Mouse (Mus musculus) midbrain, embryonic 10.5 days (tissue): ENCODE measurements around the gene Fcmr. TPM values are rescaled to one million over a fixed set of nuclear protein-coding genes. Genes with fewer than 3 reads are reported as not detected.

Source experiments
- DNase-seq: peaks from one replicate; pipeline ENCODE4 v3.0.0-alpha.2; 2017; ENCODE audit warnings: low spot score
- H3K27ac ChIP-seq: fragments of 300-500 bp; sonication (generic); replicated peaks from 2 replicates; pipeline ENCODE4 v1.5.1; 2016; ENCODE audit warnings: mild to moderate bottlenecking
- H3K27me3 ChIP-seq: fragments of 300-500 bp; sonication (generic); 2 replicates; pipeline ENCODE4 v1.6.1; 2016; ENCODE audit warnings: low read depth, mild to moderate bottlenecking; ENCODE audit not compliant: poor library complexity, severe bottlenecking
- H3K36me3 ChIP-seq: fragments of 300-500 bp; sonication (generic); 2 replicates; pipeline ENCODE4 v1.6.1; 2016; ENCODE audit warnings: mild to moderate bottlenecking, moderate library complexity
- H3K4me1 ChIP-seq: fragments of 300-500 bp; sonication (generic); 2 replicates; pipeline ENCODE4 v1.6.1; 2016
- H3K4me3 ChIP-seq: fragments of 300-500 bp; sonication (generic); 2 replicates; pipeline ENCODE4 v1.5.1; 2016; ENCODE audit warnings: mild to moderate bottlenecking, moderate library complexity
- H3K9me3 ChIP-seq: fragments of 300-500 bp; sonication (generic); replicated peaks from 2 replicates; pipeline ENCODE4 v1.6.1; 2016; ENCODE audit warnings: mild to moderate bottlenecking
- WGBS: fragments of 180-500 bp; shearing (Covaris S2); methylation state at CpG from one replicate; pipeline ENCODE4 v1.1.7; 2016; 5-methylcytosine and 5-hydroxymethylcytosine counted together
- polyA plus RNA-seq: library from polyadenylated mRNA; unstranded; fragments of >200 nt; fragmentation: Nextera tagmentation; extraction: Ambion mirVana; gene quantifications from 2 replicates; pipeline ENCODE4 v1.2.1, GENCODE M21; 2016

Gene Fcmr
- polyA plus RNA-seq, 1 experiment from 2014 or later: not detected

GRCm38 (mm10) chr1:130876931-130877509 is 11.6 kb downstream of the Fcmr start:
- Histone ChIP-seq H3K27ac (no peak overlapping the region), H3K4me1 (peaks cover 9% of the 10 kb centered on the region), H3K4me3 (no peak overlapping the region), H3K27me3 (peaks cover 38% of the 10 kb centered on the region), H3K36me3 (no peaks in the 10 kb centered on the region), H3K9me3 (no peaks in the 10 kb centered on the region)
- no peak for DNase-seq
- WGBS: 18% methylated on average over 3 of the region's 3 CpGs

GRCm38 (mm10) chr1:130877889-130878614 is 12.6 kb downstream of the Fcmr start:
- 3% methylated on average over 43 of the region's 43 CpGs for WGBS

GRCm38 (mm10) chr1:130879927-130880326 is 14.5 kb downstream of the Fcmr start:
- Histone ChIP-seq H3K9me3 (no peaks in the 10 kb centered on the region), H3K27ac (no peak overlapping the region), H3K36me3 (no peaks in the 10 kb centered on the region), H3K27me3 (peaks cover 38% of the 10 kb centered on the region), H3K4me3 (no peak overlapping the region), H3K4me1 (peaks cover 9% of the 10 kb centered on the region)
- DNase-seq: no peak
- WGBS: 92% methylated on average over 7 of the region's 7 CpGs

More at GRCm38 (mm10) chr1:130877889-130878614, 12.6 kb downstream of the Fcmr start:
- peak; percentile 46 for DNase-seq
- H3K27me3 ChIP-seq: peaks cover 38% of the 10 kb centered on the region
- H3K4me1 ChIP-seq: peaks cover 9% of the 10 kb centered on the region
- no peaks in the 10 kb centered on the region for H3K36me3 ChIP-seq
- peak overlapping the region; percentile 52 for H3K27ac ChIP-seq
- peak overlapping the region; percentile 63 for H3K4me3 ChIP-seq
- no peaks in the 10 kb centered on the region for H3K9me3 ChIP-seq

- peaks cover 4% of the 10 kb centered on the region for H3K4me1 ChIP-seq
- H3K27me3 ChIP-seq: peaks cover 27% of the 10 kb centered on the region
- WGBS: 86% methylated on average over 4 of the region's 4 CpGs
- no peak overlapping the region for H3K4me3 ChIP-seq
- H3K36me3 ChIP-seq: no peaks in the 10 kb centered on the region
- no peak overlapping the region for H3K27ac ChIP-seq
- no peaks in the 10 kb centered on the region for H3K9me3 ChIP-seq
- DNase-seq: no peak
These were observed 17.7 kb downstream of the Fcmr start for GRCm38 (mm10) chr1:130883146-130883545.

GRCm38 (mm10) chr1:130887354-130887753 is 21.9 kb downstream of the Fcmr start, which contains the start of gene Il24:
Gene Il24 (minus strand): TSS chr1:130887454.
- H3K36me3 ChIP-seq: no peaks in the 10 kb centered on the region
- no peaks in the 10 kb centered on the region for H3K9me3 ChIP-seq
- no peak for DNase-seq
- H3K4me1 ChIP-seq: no peaks in the 10 kb centered on the region
- no peaks in the 10 kb centered on the region for H3K27me3 ChIP-seq
- no peak within 1 kb of the TSS for H3K4me3 ChIP-seq
- no peak within 1 kb of the TSS for H3K27ac ChIP-seq

GRCm38 (mm10) chr1:130892446-130892845 is 27.0 kb downstream of the Fcmr start:
- Histone ChIP-seq H3K27ac (no peak overlapping the region), H3K4me3 (no peak overlapping the region), H3K36me3 (no peaks in the 10 kb centered on the region), H3K9me3 (no peaks in the 10 kb centered on the region), H3K4me1 (peaks cover 11% of the 10 kb centered on the region), H3K27me3 (no peaks in the 10 kb centered on the region)
- DNase-seq: no peak
- 79% methylated on average over 1 of the region's 1 CpGs for WGBS

- Histone ChIP-seq H3K4me3 (no peak overlapping the region), H3K9me3 (no peaks in the 10 kb centered on the region), H3K36me3 (no peaks in the 10 kb centered on the region), H3K27ac (no peak overlapping the region), H3K4me1 (peaks cover 11% of the 10 kb centered on the region), H3K27me3 (no peaks in the 10 kb centered on the region)
- 68% methylated on average over 9 of the region's 9 CpGs for WGBS
- DNase-seq: no peak
These were observed 28.0 kb downstream of the Fcmr start for GRCm38 (mm10) chr1:130893329-130894040.

GRCm38 (mm10) chr1:130894468-130894867 is 29.0 kb downstream of the Fcmr start:
- WGBS: 27% methylated on average over 6 of the region's 6 CpGs
- Histone ChIP-seq H3K27ac (no peak overlapping the region), H3K4me1 (peaks cover 11% of the 10 kb centered on the region), H3K36me3 (no peaks in the 10 kb centered on the region), H3K4me3 (no peak overlapping the region), H3K27me3 (no peaks in the 10 kb centered on the region), H3K9me3 (no peaks in the 10 kb centered on the region)
- peak; percentile 21 for DNase-seq

- 89% methylated on average over 7 of the region's 7 CpGs for WGBS
- no peaks in the 10 kb centered on the region for H3K4me1 ChIP-seq
- no peak overlapping the region for H3K4me3 ChIP-seq
- H3K36me3 ChIP-seq: no peaks in the 10 kb centered on the region
- no peak overlapping the region for H3K27ac ChIP-seq
- H3K27me3 ChIP-seq: no peaks in the 10 kb centered on the region
- no peak for DNase-seq
- H3K9me3 ChIP-seq: no peaks in the 10 kb centered on the region
These were observed 37.0 kb downstream of the Fcmr start for GRCm38 (mm10) chr1:130902505-130902904.

- H3K27me3 ChIP-seq: no peaks in the 10 kb centered on the region
- no peak for DNase-seq
- H3K4me3 ChIP-seq: no peak within 1 kb of the TSS
- no peaks in the 10 kb centered on the region for H3K36me3 ChIP-seq
- H3K4me1 ChIP-seq: no peaks in the 10 kb centered on the region
- H3K9me3 ChIP-seq: no peaks in the 10 kb centered on the region
- WGBS: 87% methylated on average over 12 of the region's 12 CpGs
- no peak within 1 kb of the TSS for H3K27ac ChIP-seq
These were observed 46.0 kb downstream of the Fcmr start, which contains the start of gene Il20 for GRCm38 (mm10) chr1:130911401-130912010. Gene Il20 (minus strand): TSS chr1:130911451.

GRCm38 (mm10) chr1:130918323-130918980 is 53.0 kb downstream of the Fcmr start:
- Histone ChIP-seq H3K4me3 (no peak overlapping the region), H3K9me3 (no peaks in the 10 kb centered on the region), H3K36me3 (no peaks in the 10 kb centered on the region), H3K4me1 (no peaks in the 10 kb centered on the region), H3K27ac (no peak overlapping the region), H3K27me3 (no peaks in the 10 kb centered on the region)
- no peak for DNase-seq
- 53% methylated on average over 1 of the region's 1 CpGs for WGBS

- DNase-seq: no peak
- no peaks in the 10 kb centered on the region for H3K36me3 ChIP-seq
- H3K4me3 ChIP-seq: no peak overlapping the region
- no peaks in the 10 kb centered on the region for H3K27me3 ChIP-seq
- H3K27ac ChIP-seq: no peak overlapping the region
- H3K9me3 ChIP-seq: no peaks in the 10 kb centered on the region
- H3K4me1 ChIP-seq: no peaks in the 10 kb centered on the region
These were observed 61.0 kb downstream of the Fcmr start for GRCm38 (mm10) chr1:130926484-130926883.
